Mouse (Mus musculus) mouse trophoblast stem cell (cell line): ENCODE measurements around the gene Neurod2.

ENCODE experiments used
- in situ Hi-C, 2 experiments: fragments of 300-500 bp; cut with MseI, MboI; formaldehyde crosslinking; loops; 2 replicates in 1 of 2; 3 replicates in 1 of 2; pipeline ENCODE4 v1.15.1; 2025

The Neurod2 gene

GRCm38 (mm10) chr11:98332186-98332585 lies 2.7 kb upstream of the Neurod2 start:
- in situ Hi-C loops = no loop called here

GRCm38 (mm10) chr11:98331401-98331800 lies 2.0 kb upstream of the Neurod2 start:
- in situ Hi-C loops = no loop called here

- in situ Hi-C loops = no loop called here
These were observed 1.3 kb upstream of the Neurod2 start for GRCm38 (mm10) chr11:98330745-98331204.

- in situ Hi-C loops = no loop called here
These were observed 704 bp upstream of the Neurod2 start for GRCm38 (mm10) chr11:98329960-98330744.

- in situ Hi-C loops = no loop called here
These were observed 928 bp downstream of the Neurod2 start for GRCm38 (mm10) chr11:98328371-98329069.

GRCm38 (mm10) chr11:98328031-98328370 lies 1.4 kb downstream of the Neurod2 start:
- in situ Hi-C loops = no loop called here

- in situ Hi-C loops = no loop called here
These were observed 2.1 kb downstream of the Neurod2 start for GRCm38 (mm10) chr11:98327136-98328030.

- in situ Hi-C loops = no loop called here
These were observed 2.7 kb downstream of the Neurod2 start for GRCm38 (mm10) chr11:98326741-98327135.

- in situ Hi-C loops = no loop called here
These were observed 3.6 kb downstream of the Neurod2 start for GRCm38 (mm10) chr11:98325821-98326218.

GRCm38 (mm10) chr11:98325191-98325820 lies 4.1 kb downstream of the Neurod2 start:
- in situ Hi-C loops = no loop called here

- in situ Hi-C loops = no loop called here
These were observed 5.5 kb downstream of the Neurod2 start for GRCm38 (mm10) chr11:98323933-98324332.

GRCm38 (mm10) chr11:98323136-98323866 lies 6.1 kb downstream of the Neurod2 start:
- in situ Hi-C loops = no loop called here

- in situ Hi-C loops = no loop called here
These were observed 7.3 kb downstream of the Neurod2 start for GRCm38 (mm10) chr11:98322159-98322558.

GRCm38 (mm10) chr11:98321677-98322003 lies 7.8 kb downstream of the Neurod2 start:
- in situ Hi-C loops = no loop called here

GRCm38 (mm10) chr11:98320806-98321676 lies 8.4 kb downstream of the Neurod2 start:
- in situ Hi-C loops = no loop called here

- in situ Hi-C loops = no loop called here
These were observed 9.1 kb downstream of the Neurod2 start for GRCm38 (mm10) chr11:98320381-98320780.

GRCm38 (mm10) chr11:98319944-98320343 lies 9.5 kb downstream of the Neurod2 start:
- in situ Hi-C loops = no loop called here

- in situ Hi-C loops = no loop called here
These were observed 9.9 kb downstream of the Neurod2 start for GRCm38 (mm10) chr11:98319544-98319943.

- in situ Hi-C loops = no loop called here
These were observed 10.3 kb downstream of the Neurod2 start for GRCm38 (mm10) chr11:98319120-98319519.
